Mouse (Mus musculus): ENCODE results near the gene Thbd.

DNA sequence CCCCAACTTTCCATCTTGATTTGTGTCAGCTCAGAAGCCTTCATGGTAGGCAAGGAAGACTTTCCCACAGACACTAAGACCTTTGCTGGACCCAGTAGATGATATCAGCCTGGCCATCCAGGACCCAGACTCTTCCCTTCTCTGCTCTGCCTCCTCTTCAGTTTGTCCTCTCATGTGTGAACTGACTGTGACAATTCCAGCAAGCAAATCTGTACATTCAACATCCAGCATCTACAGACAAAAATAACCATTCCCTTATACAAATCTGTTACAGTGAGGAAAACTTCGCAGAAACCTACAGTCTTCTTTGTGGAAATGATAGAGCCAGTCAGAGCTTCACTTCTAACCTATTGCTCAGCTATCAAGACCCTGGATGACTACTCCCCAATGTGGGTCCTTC is 50.8 kb downstream of the Thbd start:
- TF ChIP-seq CTCF (IDR thresholded peaks at IDR 0.05; ENCODE audit: extremely low read depth, insufficient read depth, insufficient read length, insufficient replicate concordance) (no peak), POLR2A (IDR thresholded peaks at IDR 0.05; ENCODE audit: low read depth, low read length) (no peak)

Data from spleen, adult 2 months (tissue).